Mouse (Mus musculus) lung, adult 2 months (tissue): ENCODE results near the gene Gm15448. TPM values are rescaled to one million over a fixed set of nuclear protein-coding genes. Genes with fewer than 3 reads are reported as not detected.
"Not testable (repeated sequence)": the region's sequence is repeated elsewhere in the genome, so short reads cannot be mapped to it uniquely, and the experiment has no call there.

Experiments used
- DNase-seq: peaks from one replicate; pipeline ENCODE4 v3.0.0; 2022
- H3K4me1 ChIP-seq: fragments of 200-500 bp; 2 replicates; pipeline ENCODE4 v1.6.1; 2011; ENCODE audit warnings: low read length; ENCODE audit not compliant: control insufficient read depth, insufficient read depth
- H3K4me3 ChIP-seq: fragments of 200-500 bp; replicated peaks from 2 replicates; pipeline ENCODE3; 2011; ENCODE audit warnings: low read depth, mild to moderate bottlenecking, control low read depth, low read length; ENCODE audit errors: extremely low read depth
- WGBS: fragments of 180-500 bp; shearing (Covaris S2); methylation state at CpG from one replicate; pipeline ENCODE4 v1.1.7; 2018; 5-methylcytosine and 5-hydroxymethylcytosine counted together
- polyA plus RNA-seq: library from polyadenylated mRNA; depleted of rRNA; stranded (reverse); fragments of >200 nt; gene quantifications from 2 replicates; pipeline ENCODE4 v1.2.3, GENCODE M21; 2012; rRNA removed

Gm15448 gene
- polyA plus RNA-seq: 0.78 and 1.4 TPM in 2 replicates

GRCm38 (mm10) chr7:3825599-3825998 is at the start of gene Gm15448:
Gene Gm15448 (minus strand): TSS chr7:3825687.
- DNase-seq, H3K4me3 ChIP-seq, H3K4me1 ChIP-seq: not testable (repeated sequence)
- WGBS: 15% methylated on average over 1 of the region's 3 CpGs

GRCm38 (mm10) chr7:3875032-3875431 is 49.5 kb upstream of the Gm15448 start:
- no CpG with 5 or more reads among the region's 1 CpGs for WGBS
- DNase-seq, H3K4me1 ChIP-seq, H3K4me3 ChIP-seq: not testable (repeated sequence)

- H3K4me3 ChIP-seq, H3K4me1 ChIP-seq, DNase-seq: not testable (repeated sequence)
- WGBS: no CpG with 5 or more reads among the region's 2 CpGs
Measured at GRCm38 (mm10) chr7:3844951-3845350, 19.5 kb upstream of the Gm15448 start, which contains the start of gene Pira2. Gene Pira2 (minus strand): TSS chr7:3845051.

- no CpG with 5 or more reads among the region's 1 CpGs for WGBS
- not testable (repeated sequence) for H3K4me3 ChIP-seq, H3K4me1 ChIP-seq, DNase-seq
Measured at GRCm38 (mm10) chr7:3837854-3838253, 12.4 kb upstream of the Gm15448 start.

- DNase-seq, H3K4me1 ChIP-seq: not testable (repeated sequence)
Measured at GRCm38 (mm10) chr7:3830633-3831032, 5.1 kb upstream of the Gm15448 start.

GRCm38 (mm10) chr7:3811912-3812311 is 13.6 kb downstream of the Gm15448 start:
- not testable (repeated sequence) for DNase-seq, H3K4me3 ChIP-seq, H3K4me1 ChIP-seq

More at GRCm38 (mm10) chr7:3830633-3831032, 5.1 kb upstream of the Gm15448 start:
- H3K4me3 ChIP-seq: not testable (repeated sequence)

GRCm38 (mm10) chr7:3802935-3803334 is 22.6 kb downstream of the Gm15448 start:
- not testable (repeated sequence) for H3K4me1 ChIP-seq, DNase-seq, H3K4me3 ChIP-seq
- WGBS: 84% methylated on average over 4 of the region's 4 CpGs

- not testable (repeated sequence) for DNase-seq, H3K4me3 ChIP-seq, H3K4me1 ChIP-seq
- 64% methylated on average over 3 of the region's 3 CpGs for WGBS
Measured at GRCm38 (mm10) chr7:3799940-3800339, 25.5 kb downstream of the Gm15448 start.

- H3K4me1 ChIP-seq, DNase-seq, H3K4me3 ChIP-seq: not testable (repeated sequence)
Measured at GRCm38 (mm10) chr7:3796286-3796685, 29.2 kb downstream of the Gm15448 start.

Other genes with a start within 250 kb of the Gm15448 start
- gene Oscar, start 209.5 kb downstream of the Gm15448 start, polyA plus RNA-seq: 0.18 and 0.28 TPM in 2 replicates
- 151 and 167 TPM in 2 replicates for gene Ndufa3, start 208.3 kb downstream of the Gm15448 start, polyA plus RNA-seq
- gene Tfpt, start 195.8 kb downstream of the Gm15448 start, polyA plus RNA-seq: 6.3 and 8.2 TPM in 2 replicates
- 19.2 and 24.9 TPM in 2 replicates for gene Prpf31, start 195.7 kb downstream of the Gm15448 start, polyA plus RNA-seq
- gene Cnot3, start 180.4 kb downstream of the Gm15448 start, polyA plus RNA-seq: 59.6 and 62.2 TPM in 2 replicates
- 3.0 and 3.8 TPM in 2 replicates for gene Leng1, start 159.8 kb downstream of the Gm15448 start, polyA plus RNA-seq
- 79.8 and 83.7 TPM in 2 replicates for gene Tmc4, start 148.1 kb downstream of the Gm15448 start, polyA plus RNA-seq
- gene Tsen34, start 132.8 kb downstream of the Gm15448 start, polyA plus RNA-seq: 100.0 and 102 TPM in 2 replicates
- 59.9 and 60.1 TPM in 2 replicates for gene Mboat7, start 132.2 kb downstream of the Gm15448 start, polyA plus RNA-seq
- gene Rps9, start 121.7 kb downstream of the Gm15448 start, polyA plus RNA-seq: 1,077 and 1,126 TPM in 2 replicates
- gene Pirb, start 105.3 kb downstream of the Gm15448 start, polyA plus RNA-seq: 15.3 and 27.7 TPM in 2 replicates
- 1.4 and 2.8 TPM in 2 replicates for gene Pira2, start 19.4 kb upstream of the Gm15448 start, polyA plus RNA-seq
- gene Gm14548, start 72.4 kb upstream of the Gm15448 start, polyA plus RNA-seq: 2.4 and 5.1 TPM in 2 replicates
- gene Lilra6, start 89.8 kb upstream of the Gm15448 start, polyA plus RNA-seq: 4.0 and 4.3 TPM in 2 replicates
- 4.7 and 7.2 TPM in 2 replicates for gene Lair1, start 237.5 kb upstream of the Gm15448 start, polyA plus RNA-seq